Mouse (Mus musculus) liver, embryonic 11.5 days (tissue): ENCODE results near the gene Erp29. TPM values are rescaled to one million over a fixed set of nuclear protein-coding genes. Genes with fewer than 3 reads are reported as not detected.

Source experiments
- ATAC-seq: fragments of 200-750 bp; cut with Nextera tagmentation; replicated peaks from 2 replicates; pipeline ENCODE4 v1.8.0; 2017; ENCODE audit warnings: moderate number of reproducible peaks, mild to moderate bottlenecking, moderate TSS enrichment, moderate library complexity; ENCODE audit not compliant: low FRiP score
- DNase-seq: peaks from one replicate; pipeline ENCODE4 v3.0.0-alpha.2; 2017; ENCODE audit warnings: low spot score
- H3K27ac ChIP-seq: fragments of 300-500 bp; sonication (generic); 2 replicates; pipeline ENCODE4 v1.5.1; 2014; ENCODE audit warnings: mild to moderate bottlenecking, low read depth, low read length, control low read depth
- H3K27me3 ChIP-seq: fragments of 300-500 bp; sonication (generic); replicated peaks from 2 replicates; pipeline ENCODE4 v1.6.1; 2014; ENCODE audit warnings: low read length, mixed read lengths; ENCODE audit not compliant: control insufficient read depth, insufficient read depth
- H3K36me3 ChIP-seq: fragments of 300-500 bp; sonication (generic); 2 replicates; pipeline ENCODE4 v1.6.1; 2014; ENCODE audit warnings: mild to moderate bottlenecking, low read length, moderate library complexity, mixed read lengths; ENCODE audit not compliant: control insufficient read depth, insufficient read depth
- H3K4me1 ChIP-seq: fragments of 300-500 bp; sonication (generic); replicated peaks from 2 replicates; pipeline ENCODE4 v1.6.1; 2014; ENCODE audit warnings: low read length, mixed read lengths; ENCODE audit not compliant: control insufficient read depth, insufficient read depth
- H3K4me2 ChIP-seq: fragments of 300-500 bp; sonication (generic); 2 replicates; pipeline ENCODE4 v1.6.1; 2014; ENCODE audit warnings: mild to moderate bottlenecking, control low read depth, moderate library complexity
- H3K4me3 ChIP-seq: fragments of 300-500 bp; sonication (generic); 2 replicates; pipeline ENCODE4 v1.5.1; 2014; ENCODE audit warnings: low read depth, low read length, control low read depth
- H3K9ac ChIP-seq: fragments of 300-500 bp; sonication (generic); 2 replicates; pipeline ENCODE4 v1.6.1; 2014; ENCODE audit warnings: low read depth, low read length, control low read depth
- H3K9me3 ChIP-seq: fragments of 300-500 bp; sonication (generic); 2 replicates; pipeline ENCODE4 v1.6.1; 2016; ENCODE audit warnings: low read length, inconsistent platforms, mixed read lengths; ENCODE audit not compliant: control insufficient read depth
- WGBS: fragments of 180-500 bp; shearing (Covaris S2); extraction: QIAGEN DNeasy Blood & Tissue Kit; methylation state at CpG from one replicate; pipeline ENCODE4 v1.1.7; 2014; 5-methylcytosine and 5-hydroxymethylcytosine counted together
- polyA plus RNA-seq: library from polyadenylated mRNA; unstranded; fragments of >200 nt; fragmentation: Nextera tagmentation; extraction: Ambion mirVana; gene quantifications from 2 replicates; pipeline ENCODE4 v1.2.1, GENCODE M21; 2014

Gene Erp29
- polyA plus RNA-seq, 1 experiment from 2014 or later: 175 TPM

GRCm38 (mm10) chr5:121472411-121472810, 20.1 kb upstream of the Erp29 start:
- ATAC-seq (no peak), DNase-seq (no peak)
- Histone ChIP-seq H3K9me3 (no peaks in the 10 kb centered on the region), H3K4me1 (peaks cover 23% of the 10 kb centered on the region), H3K4me3 (no peak overlapping the region), H3K27ac (no peak overlapping the region), H3K4me2 (no peak overlapping the region), H3K27me3 (no peaks in the 10 kb centered on the region), H3K36me3 (no peaks in the 10 kb centered on the region), H3K9ac (no peak overlapping the region)
- 87% methylated on average over 2 of the region's 2 CpGs for WGBS

- Histone ChIP-seq H3K27me3 (no peaks in the 10 kb centered on the region), H3K4me1 (peaks cover 6% of the 10 kb centered on the region; the same call in 1 of the 2 replicates), H3K9ac (no peak overlapping the region), H3K4me2 (no peak overlapping the region), H3K9me3 (no peaks in the 10 kb centered on the region), H3K27ac (no peak overlapping the region), H3K4me3 (no peak overlapping the region), H3K36me3 (no peaks in the 10 kb centered on the region)
- 30% methylated on average over 3 of the region's 3 CpGs for WGBS
- DNase-seq (no peak), ATAC-seq (no peak)
These were observed 17.3 kb upstream of the Erp29 start for GRCm38 (mm10) chr5:121469566-121469965.

- Histone ChIP-seq H3K27me3 (no peaks in the 10 kb centered on the region), H3K4me3 (no peak overlapping the region), H3K9me3 (no peaks in the 10 kb centered on the region), H3K27ac (no peak overlapping the region), H3K4me1 (peaks cover 17% of the 10 kb centered on the region), H3K36me3 (no peaks in the 10 kb centered on the region), H3K4me2 (no peak overlapping the region), H3K9ac (no peak overlapping the region)
- ATAC-seq: no peak
- 75% methylated on average over 5 of the region's 5 CpGs for WGBS
- no peak for DNase-seq
These were observed 11.4 kb upstream of the Erp29 start for GRCm38 (mm10) chr5:121463601-121464250.

GRCm38 (mm10) chr5:121462967-121463366, 10.7 kb upstream of the Erp29 start:
- no peak overlapping the region for H3K4me3 ChIP-seq
- 77% methylated on average over 5 of the region's 5 CpGs for WGBS
- H3K27ac ChIP-seq: no peak overlapping the region
- H3K27me3 ChIP-seq: no peaks in the 10 kb centered on the region
- H3K4me1 ChIP-seq: peaks cover 17% of the 10 kb centered on the region
- H3K36me3 ChIP-seq: no peaks in the 10 kb centered on the region
- H3K9ac ChIP-seq: no peak overlapping the region
- no peak for ATAC-seq
- no peaks in the 10 kb centered on the region for H3K9me3 ChIP-seq
- H3K4me2 ChIP-seq: no peak overlapping the region
- DNase-seq: no peak

- Histone ChIP-seq H3K9me3 (no peaks in the 10 kb centered on the region), H3K4me2 (peak overlapping the region; percentile 33), H3K27me3 (no peaks in the 10 kb centered on the region), H3K4me1 (peaks cover 17% of the 10 kb centered on the region), H3K27ac (no peak overlapping the region), H3K36me3 (no peaks in the 10 kb centered on the region), H3K4me3 (no peak overlapping the region), H3K9ac (no peak overlapping the region)
- ATAC-seq (peak; percentile 42), DNase-seq (peak; percentile 31)
- 21% methylated on average over 1 of the region's 1 CpGs for WGBS
These were observed 9.8 kb upstream of the Erp29 start for GRCm38 (mm10) chr5:121462171-121462502.

- Histone ChIP-seq H3K4me2 (peak overlapping the region; percentile 33), H3K27ac (no peak overlapping the region), H3K36me3 (no peaks in the 10 kb centered on the region), H3K9me3 (no peaks in the 10 kb centered on the region), H3K9ac (no peak overlapping the region), H3K27me3 (no peaks in the 10 kb centered on the region), H3K4me1 (peaks cover 18% of the 10 kb centered on the region), H3K4me3 (no peak overlapping the region)
- ATAC-seq (peak; percentile 82), DNase-seq (peak; percentile 30)
- WGBS: 54% methylated on average over 4 of the region's 4 CpGs
These were observed 9.2 kb upstream of the Erp29 start for GRCm38 (mm10) chr5:121461339-121462170.

GRCm38 (mm10) chr5:121455510-121456265, 3.4 kb upstream of the Erp29 start:
- peaks cover 23% of the 10 kb centered on the region for H3K4me1 ChIP-seq
- H3K4me3 ChIP-seq: no peak overlapping the region
- no peak overlapping the region for H3K4me2 ChIP-seq
- no peak for ATAC-seq
- H3K9me3 ChIP-seq: no peaks in the 10 kb centered on the region
- H3K27ac ChIP-seq: no peak overlapping the region; the same call in 1 of the 2 replicates
- peak; percentile 28 for DNase-seq
- WGBS: 67% methylated on average over 9 of the region's 9 CpGs
- H3K27me3 ChIP-seq: no peaks in the 10 kb centered on the region
- no peaks in the 10 kb centered on the region for H3K36me3 ChIP-seq
- H3K9ac ChIP-seq: no peak overlapping the region

- no peak overlapping the region for H3K9ac ChIP-seq
- H3K4me1 ChIP-seq: peaks cover 28% of the 10 kb centered on the region
- H3K4me2 ChIP-seq: no peak overlapping the region
- no peak overlapping the region for H3K4me3 ChIP-seq
- WGBS: 92% methylated on average over 3 of the region's 3 CpGs
- no peaks in the 10 kb centered on the region for H3K27me3 ChIP-seq
- no peaks in the 10 kb centered on the region for H3K9me3 ChIP-seq
- DNase-seq (no peak), ATAC-seq (no peak)
- H3K36me3 ChIP-seq: peaks cover under 1% of the 10 kb centered on the region; the same call in 1 of the 2 replicates
- no peak overlapping the region for H3K27ac ChIP-seq
These were observed 2.1 kb upstream of the Erp29 start for GRCm38 (mm10) chr5:121454503-121454782.
